Mouse (Mus musculus) MEL-GATA-1-ER (cell line): ENCODE results near the gene 4921509C19Rik.
"Not testable (repeated sequence)": the region's sequence is repeated elsewhere in the genome, so short reads cannot be mapped to it uniquely, and the experiment has no call there.

Experiments
- DNase-seq: peaks from one replicate; pipeline ENCODE4 v3.0.0-alpha.2; 2012; ENCODE audit warnings: low read depth; ENCODE audit errors: extremely low read depth

The 4921509C19Rik gene

DNA sequence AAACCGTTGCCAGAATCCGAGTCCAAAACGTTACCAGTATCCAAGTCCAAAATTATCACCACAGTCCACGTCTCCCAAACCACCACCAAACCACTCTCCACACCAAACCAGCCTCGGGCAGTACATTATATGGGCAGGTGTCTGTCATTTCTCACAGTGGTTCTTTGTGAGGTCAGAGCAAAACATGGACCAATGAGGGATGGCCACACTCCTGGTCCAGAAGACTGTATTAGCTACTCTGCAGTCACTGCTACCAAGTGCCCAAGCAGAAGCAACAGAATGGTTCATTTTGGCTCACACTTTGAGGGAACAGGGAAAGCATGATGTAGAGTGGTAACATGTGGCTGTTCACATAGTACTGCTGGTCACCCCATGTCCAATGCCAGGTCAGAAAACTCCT, at the start of gene 4921509C19Rik:
Gene 4921509C19Rik, minus strand, starts transcription at position 101 of the 400 bp plus-strand sequence.
- not testable (repeated sequence) for DNase-seq

DNA sequence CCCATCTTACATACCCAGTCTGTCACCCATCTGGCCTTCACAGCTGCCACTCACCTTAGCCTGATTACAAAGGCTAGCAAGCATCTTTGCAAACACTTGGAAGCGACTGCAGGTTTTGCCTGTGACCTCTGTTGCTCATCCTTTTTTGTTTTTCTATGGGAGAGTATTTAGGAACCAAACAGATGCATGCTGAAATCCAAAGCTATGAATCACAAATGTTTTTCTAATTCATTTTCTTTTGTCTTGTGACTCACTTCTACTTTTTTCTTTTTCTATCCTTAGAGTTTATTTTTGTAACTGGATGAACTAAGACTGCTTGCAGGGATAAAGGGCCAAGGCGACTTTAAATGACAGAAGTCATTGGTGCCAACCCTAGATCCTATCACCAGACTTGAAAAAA, 49.6 kb upstream of the 4921509C19Rik start:
- no peak for DNase-seq

GRCm38 (mm10) chr2:151524324-151525041, 48.5 kb upstream of the 4921509C19Rik start:
- no peak for DNase-seq

DNA sequence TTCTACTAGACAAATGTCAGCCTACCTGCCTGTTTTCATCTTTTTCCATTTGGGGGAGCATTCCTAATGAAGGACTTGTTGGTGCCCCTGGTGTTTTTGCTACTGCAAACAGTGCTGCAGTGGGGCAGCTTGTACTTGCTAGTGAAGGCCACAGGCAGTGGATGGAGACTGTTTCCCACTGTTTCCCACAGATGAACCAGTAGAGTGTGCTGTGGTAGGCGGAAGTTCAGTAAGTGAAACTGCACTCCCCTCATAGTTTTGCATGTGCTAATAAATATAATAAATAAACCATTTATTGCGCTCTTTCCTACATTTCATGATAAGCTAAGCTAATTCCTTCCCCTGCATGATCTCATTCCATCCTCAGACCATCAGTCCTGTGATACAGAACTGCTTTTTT, 43.0 kb upstream of the 4921509C19Rik start:
- DNase-seq = no peak

- no peak for DNase-seq
Measured at GRCm38 (mm10) chr2:151513525-151514285, 37.8 kb upstream of the 4921509C19Rik start.

DNA sequence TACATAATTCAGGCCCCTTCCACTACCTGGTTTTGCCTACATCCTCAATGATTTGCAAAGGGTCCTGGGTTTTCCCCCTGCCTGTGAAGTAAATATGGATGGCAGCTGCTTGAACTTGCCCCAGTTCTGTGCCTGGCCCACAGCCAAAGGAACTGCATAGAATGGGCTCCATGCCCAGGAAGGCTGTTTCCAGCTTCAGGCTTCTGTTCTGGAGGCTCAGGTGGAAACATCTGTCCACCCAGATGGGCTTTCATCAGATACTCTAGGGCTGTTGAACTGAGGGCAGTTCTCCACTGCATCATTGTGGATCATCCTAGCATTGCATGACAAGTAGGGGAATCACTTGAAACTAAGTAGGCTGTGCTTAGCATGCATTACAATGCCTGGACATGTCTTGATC, 36.2 kb upstream of the 4921509C19Rik start:
- DNase-seq = no peak

DNA sequence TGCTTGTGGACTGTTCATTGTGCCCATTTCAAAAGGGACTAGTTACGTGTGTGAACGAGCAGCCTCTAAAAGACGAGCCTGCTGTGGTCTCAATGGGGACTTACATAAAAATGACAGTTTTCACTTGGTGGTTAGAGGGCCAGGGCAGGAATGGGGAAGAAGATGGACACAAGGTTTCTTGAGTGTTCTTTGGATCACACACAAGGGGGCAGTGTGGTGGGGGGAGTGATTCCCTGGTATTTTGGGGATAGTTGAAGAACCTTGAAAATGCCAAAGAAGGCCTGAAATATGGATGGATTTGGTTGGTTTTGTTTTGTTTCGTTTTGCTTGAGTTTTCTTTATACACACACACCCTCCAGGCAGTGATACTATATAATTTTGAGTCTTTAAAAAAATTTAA, 28.3 kb upstream of the 4921509C19Rik start:
- DNase-seq = no peak

- DNase-seq = no peak
Measured at GRCm38 (mm10) chr2:151500442-151501007, 24.6 kb upstream of the 4921509C19Rik start.

DNA sequence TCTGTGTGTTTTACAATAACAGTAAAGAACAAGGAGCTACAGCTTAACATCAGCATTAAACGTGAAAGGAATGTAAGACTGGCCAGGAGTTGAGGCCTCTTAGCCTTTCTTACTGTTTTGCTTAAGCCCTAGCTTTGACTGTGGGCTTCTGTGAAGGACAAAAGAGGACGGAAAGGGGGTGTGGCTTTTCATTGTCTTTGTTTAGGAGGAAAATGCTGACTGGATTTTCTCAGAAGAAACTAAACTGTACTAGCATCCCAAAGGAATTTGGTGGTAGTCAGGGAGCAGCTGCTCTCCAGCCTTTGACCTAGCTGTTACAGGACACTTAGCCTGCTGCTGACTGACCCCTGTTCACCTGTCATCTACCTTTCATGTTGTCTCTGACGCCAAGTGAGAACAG, 22.4 kb upstream of the 4921509C19Rik start:
- DNase-seq = no peak

- peak; percentile 78 for DNase-seq
Measured at GRCm38 (mm10) chr2:151494035-151494803, 18.3 kb upstream of the 4921509C19Rik start, which contains the start of gene Nsfl1c. Nsfl1c (plus strand) TSS chr2:151494182.

DNA sequence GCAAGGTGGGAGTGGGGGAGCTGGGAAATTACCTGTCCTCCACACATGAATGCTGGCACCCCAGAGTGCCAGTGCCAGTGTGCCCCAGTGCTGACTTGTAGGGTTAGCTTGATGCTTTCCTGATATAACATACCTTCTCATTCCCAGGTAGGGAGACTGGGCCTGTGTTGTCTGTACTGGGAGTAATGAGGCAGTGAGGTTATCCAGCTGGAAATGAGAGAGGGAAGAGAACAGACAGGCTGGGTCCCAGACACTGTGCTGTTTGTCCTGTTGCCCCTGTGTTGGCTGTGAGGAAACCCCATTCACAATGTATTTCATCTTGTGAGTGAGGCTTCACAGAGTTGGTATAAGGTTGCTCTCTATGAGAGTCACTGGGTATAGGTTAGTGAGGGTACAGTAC, 10.5 kb upstream of the 4921509C19Rik start:
- no peak for DNase-seq

GRCm38 (mm10) chr2:151434971-151435370, 41.0 kb downstream of the 4921509C19Rik start:
- DNase-seq = not testable (repeated sequence)

DNA sequence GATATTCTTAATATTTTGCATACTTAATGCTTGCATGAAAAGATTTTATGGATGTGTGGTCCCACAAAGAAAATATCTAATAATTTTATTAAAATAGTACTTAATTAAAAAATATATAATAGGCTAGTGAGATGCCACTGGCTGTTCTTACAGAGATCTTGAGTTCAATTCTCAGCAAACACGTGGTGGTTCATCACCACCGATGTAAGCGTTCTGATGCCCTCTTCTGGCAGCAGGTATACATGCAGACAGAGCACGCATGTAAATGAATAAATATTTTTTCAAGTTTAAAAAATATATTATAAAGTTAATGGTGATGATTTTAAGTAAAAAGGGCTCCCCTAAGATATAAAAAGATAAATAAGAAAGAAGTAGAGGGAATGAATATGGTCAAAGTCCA, 41.8 kb downstream of the 4921509C19Rik start:
- peak; percentile 10 for DNase-seq
